Mouse (Mus musculus) T-helper 1 cell (primary cell): ENCODE data around the gene Ceacam9.
"Not testable (repeated sequence)": the region's sequence is repeated elsewhere in the genome, so short reads cannot be mapped to it uniquely, and the experiment has no call there.

Source experiments
- in situ Hi-C: fragments of 300-600 bp; cut with MboI, MseI; formaldehyde crosslinking; loops from one replicate; pipeline ENCODE4 v1.15.1; 2025; ENCODE audit warnings: high pct_unique_total_duplicates

Gene Ceacam9

DNA sequence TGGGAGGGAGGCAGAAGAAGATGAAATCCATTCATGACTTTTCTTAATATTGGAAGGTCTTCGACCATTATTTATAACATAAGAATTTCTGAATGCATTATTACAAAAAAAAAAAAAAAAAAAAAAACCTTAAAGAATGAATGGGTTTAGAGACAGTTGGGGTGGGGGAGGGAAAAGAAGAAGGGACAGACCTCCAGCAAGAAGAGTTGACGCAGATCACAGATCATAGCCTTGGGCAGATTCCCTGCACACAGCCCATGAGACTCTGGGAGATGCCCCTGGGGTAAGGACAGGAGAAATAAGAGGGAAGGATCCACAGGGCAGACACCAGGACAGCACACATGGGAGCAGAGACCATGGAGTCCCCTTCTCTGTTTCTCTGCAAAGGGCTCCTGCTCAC is at the start of gene Ceacam9:
Gene Ceacam9, plus strand, starts transcription at position 301 of the 400 bp plus-strand sequence.
- in situ Hi-C loops: no loop called here

DNA sequence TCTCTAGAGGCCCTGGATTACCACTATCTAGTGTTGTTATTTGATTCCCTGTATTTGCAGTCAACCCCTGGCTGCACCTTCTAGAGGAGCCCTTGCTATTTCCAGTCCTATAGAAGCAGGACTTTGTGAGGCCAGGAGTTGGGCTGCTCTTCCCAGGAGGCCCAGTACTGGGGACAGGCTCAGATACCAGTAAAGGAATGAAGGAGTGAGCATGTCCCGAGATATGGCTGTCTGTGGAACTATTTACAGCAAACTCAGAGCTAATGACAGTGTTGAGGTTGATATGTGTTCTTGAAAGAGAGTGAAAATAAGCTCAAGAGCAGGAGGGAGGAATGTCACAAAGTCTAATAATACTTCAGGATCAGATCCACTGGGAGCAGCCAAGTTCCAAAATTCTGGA is 47.9 kb upstream of the Ceacam9 start:
- in situ Hi-C loops: no loop called here

DNA sequence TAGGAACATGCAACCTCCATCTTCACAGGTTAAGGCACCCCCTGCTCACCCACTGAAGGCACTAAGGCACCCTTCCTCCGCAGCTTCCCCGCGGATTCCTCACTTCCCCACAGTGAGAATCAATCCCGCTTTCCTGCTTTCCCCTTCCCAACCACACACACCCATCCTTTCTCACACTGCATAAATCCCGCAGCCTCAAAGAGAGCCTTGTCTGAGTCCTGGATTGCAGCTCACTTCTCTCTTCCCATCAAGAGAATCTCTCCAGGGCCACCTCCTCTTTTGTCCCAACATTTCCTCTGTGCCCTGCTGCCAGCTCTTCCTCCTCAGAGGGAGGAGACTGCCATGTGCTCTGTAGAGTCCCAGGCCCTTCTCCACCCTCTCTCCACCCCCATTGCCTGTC is 47.0 kb upstream of the Ceacam9 start:
- in situ Hi-C loops: not testable (repeated sequence)

DNA sequence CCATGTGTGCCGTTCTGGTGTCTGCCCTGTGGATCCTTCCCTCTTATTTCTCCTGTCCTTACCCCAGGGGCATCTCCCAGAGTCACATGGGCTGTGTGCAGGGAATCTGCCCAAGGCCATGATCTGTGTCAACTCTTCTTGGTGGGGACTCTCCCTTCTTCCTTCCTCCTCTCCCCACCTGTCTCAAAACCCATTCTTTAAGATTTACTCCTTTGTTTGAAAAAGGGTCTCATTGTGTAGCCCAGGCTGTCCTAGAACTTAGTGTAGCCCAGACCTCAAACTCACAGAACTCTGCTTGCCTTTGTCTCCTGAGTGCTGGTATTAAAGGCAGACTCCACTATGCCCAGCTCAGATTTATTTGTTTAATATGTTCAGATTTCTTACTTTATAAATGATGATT is 46.1 kb upstream of the Ceacam9 start, which contains the start of gene Ceacam15:
Gene Ceacam15, minus strand, starts transcription at position 101 of the 400 bp plus-strand sequence.
- in situ Hi-C loops: no loop called here

DNA sequence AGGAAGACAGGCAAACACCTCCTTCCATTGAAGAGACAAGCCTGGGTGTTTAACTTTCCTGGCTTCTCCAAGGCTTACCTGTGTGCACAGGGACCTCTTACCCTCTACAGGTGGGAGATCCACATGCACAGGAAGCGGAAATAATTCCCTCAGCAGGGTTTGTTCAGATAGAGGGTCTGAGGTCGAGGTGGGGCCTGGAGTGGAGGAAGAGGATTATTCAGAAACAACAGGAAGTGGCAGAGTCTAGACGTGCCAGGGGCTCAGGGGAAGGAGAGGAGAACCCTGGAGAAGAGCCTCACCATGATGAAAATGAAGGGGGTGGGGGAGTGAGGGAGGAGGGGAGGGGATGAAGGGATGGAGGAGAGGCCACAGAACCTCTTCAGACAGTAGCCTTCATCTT is 41.5 kb upstream of the Ceacam9 start:
- in situ Hi-C loops: loop anchor here (5.0 kb wide), 1 partner anchor 37 kb away; no protein-coding TSS in a partner anchor

DNA sequence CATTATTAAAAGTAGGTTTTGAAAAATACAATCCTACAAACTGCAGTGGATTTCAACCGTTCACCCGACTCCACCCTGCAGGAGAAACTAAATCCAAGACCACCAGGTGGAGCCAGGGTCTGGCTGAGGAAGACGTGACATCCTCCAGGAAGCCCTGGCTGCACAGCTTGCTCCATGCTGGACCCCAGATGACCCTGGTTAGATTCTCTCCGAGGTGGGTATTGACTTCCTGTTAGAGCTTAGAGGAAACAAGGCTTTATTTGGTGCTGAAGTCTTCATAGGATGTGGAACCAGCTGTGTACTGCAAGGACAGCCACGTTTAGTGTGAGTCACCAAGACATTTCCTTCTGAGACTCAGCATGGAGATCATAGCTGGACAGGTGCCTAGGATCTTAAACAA is 32.5 kb upstream of the Ceacam9 start:
- in situ Hi-C loops: no loop called here

DNA sequence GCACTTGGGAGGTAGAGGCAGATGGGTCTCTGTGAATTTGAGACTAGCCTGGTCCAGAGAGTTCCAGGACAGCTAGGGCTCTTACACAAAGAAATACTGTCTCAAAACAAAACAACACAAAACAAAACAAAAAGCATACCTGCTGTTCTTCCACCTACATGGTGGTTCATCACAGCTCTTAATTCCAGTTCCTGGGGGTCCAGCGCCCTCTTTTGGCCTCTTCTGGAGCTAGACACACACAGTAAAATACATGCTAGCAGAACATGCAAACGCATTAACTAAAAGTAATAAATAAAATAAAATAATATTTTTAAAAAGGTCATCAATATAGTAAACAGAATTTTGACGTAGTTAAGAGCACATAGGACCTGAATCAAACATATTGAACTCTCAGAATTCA is 26.7 kb upstream of the Ceacam9 start:
- in situ Hi-C loops: no loop called here

DNA sequence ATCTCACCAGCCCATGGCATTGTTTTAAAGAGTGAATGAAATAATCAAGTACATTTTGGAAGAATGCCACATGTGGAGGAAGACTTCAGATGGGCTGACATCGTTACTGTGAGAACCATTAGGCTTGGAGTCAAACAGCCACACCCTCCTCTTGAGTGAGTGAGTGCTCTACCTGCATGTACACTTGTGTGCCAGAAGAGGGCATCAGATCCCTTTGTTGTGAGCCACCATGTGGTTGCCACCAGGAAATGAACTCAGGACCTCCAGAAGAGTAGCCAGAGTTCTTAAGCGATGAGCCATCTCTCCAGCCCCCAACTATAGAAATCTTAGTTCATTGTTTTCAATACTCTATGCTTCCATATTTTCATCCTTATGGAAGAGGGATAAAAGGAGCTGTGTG is 22.7 kb upstream of the Ceacam9 start:
- in situ Hi-C loops: no loop called here

DNA sequence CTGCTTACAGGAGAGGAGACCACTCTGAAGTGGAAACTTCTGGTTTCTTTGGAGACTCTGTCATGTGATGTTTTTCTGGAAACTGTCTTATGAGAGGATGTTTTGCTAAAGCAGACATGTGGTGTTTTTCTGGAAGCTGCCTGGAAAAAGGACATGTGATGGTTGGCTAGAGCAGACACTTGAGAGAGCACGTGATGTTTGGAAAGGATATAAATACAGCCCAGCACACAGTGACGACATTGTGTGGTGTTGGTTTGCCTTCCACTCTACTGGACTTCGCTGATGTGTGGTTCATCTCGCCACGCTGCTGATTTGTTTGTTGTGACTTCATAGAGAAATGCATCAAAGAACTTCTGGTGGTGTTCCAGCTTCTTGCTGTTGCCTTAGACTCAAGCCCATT is 21.1 kb upstream of the Ceacam9 start:
- in situ Hi-C loops: loop anchor here (10.0 kb wide), 1 partner anchor 534 kb away; no protein-coding TSS in a partner anchor

DNA sequence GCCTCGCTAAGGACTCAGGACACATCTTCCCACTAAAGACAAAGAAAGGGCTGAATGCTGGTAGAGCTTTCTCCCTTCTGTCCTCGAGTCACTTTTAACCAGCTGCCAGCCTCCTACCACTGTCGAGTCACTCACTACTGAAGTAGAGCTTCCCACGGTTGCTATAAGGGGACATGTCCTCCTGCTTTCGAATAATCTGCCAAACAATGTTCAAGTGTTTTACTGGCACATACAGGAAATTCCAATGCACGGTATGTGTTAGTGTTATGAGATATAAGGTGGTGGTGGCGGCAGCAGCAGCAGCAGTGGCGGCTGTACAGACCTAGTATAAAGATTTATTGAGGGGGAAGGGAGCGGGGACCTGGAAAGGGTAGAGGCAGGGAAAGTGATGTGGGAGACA is 15.3 kb upstream of the Ceacam9 start:
- in situ Hi-C loops: loop anchor here (10.0 kb wide), 1 partner anchor 528 kb away; no protein-coding TSS in a partner anchor

DNA sequence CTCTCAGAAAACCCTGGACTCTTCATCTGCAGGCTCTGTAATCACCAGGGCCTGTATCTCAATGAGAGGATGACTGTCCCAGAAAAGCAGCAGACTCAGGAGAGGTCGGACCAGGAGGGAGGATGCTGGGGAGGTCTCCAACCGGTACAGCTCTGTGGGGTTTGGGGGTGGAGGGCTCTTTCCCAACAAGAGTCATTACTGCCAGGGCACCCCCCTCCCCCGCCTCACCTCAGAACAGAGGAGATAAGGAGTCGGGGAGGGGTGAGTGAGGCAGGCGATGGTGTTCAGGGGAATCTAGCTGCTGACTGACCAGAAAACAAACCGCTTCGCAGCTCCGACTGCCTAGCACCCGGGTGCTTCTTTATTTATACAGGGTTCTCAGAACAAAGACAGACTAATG is 13.5 kb upstream of the Ceacam9 start:
- in situ Hi-C loops: loop anchor here (10.0 kb wide), 1 partner anchor 527 kb away; no protein-coding TSS in a partner anchor

DNA sequence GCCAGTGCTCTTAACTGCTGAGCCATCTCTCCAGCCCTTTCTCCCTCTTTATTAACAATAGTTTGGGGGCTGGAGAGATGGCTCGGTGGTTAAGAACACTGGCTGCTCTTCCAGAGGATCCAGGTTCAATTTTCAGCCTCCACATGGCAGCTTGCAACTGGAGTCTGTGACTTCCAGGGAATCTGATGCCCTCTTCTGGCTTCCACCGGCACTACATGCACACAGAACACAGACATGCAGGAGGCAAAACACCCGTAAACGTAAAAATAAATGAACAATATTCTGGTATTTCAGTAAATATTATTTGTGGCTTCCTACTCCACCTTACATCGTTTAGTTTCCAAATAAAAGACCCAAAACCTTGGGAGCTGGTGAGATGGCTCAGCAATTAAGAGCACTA is 11.1 kb upstream of the Ceacam9 start:
- in situ Hi-C loops: no loop called here

DNA sequence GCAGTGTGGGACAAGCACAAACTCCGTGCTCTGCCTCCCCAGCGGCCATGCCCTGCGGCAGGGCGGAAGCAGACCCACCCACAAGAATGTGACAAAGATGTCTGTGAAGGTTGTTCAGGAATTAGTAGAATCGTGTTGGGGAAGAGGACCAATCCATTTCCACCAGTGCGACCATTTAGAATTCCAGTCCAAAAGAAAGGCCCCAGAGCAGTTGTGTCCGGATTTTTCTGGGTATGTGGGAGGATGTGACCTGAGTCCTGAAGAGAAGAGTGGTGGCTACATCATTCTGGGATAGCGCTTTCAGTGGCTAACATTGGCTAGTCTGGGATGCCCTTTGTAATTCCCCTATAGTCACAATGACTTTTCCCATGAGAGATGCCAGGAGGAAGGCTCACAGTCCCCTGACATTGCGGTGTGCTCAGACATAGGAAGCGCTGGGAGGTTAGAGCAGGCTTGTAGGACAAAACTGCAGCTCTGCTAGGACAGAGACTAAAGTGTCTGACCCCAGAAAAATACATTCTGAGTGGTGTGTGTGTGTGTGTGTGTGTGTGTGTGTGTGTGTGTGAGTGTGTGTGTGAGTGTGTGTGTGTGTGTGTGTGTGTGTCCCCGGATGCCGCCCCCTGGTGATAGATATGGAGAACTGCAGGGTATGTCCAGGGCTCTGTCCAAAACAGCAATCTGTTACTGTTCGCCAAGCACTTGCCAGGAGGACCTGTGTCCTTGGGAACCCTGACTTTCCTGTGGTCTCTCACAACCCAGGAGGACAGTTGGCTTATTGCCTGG is 8.9 kb upstream of the Ceacam9 start:
- in situ Hi-C loops: no loop called here

DNA sequence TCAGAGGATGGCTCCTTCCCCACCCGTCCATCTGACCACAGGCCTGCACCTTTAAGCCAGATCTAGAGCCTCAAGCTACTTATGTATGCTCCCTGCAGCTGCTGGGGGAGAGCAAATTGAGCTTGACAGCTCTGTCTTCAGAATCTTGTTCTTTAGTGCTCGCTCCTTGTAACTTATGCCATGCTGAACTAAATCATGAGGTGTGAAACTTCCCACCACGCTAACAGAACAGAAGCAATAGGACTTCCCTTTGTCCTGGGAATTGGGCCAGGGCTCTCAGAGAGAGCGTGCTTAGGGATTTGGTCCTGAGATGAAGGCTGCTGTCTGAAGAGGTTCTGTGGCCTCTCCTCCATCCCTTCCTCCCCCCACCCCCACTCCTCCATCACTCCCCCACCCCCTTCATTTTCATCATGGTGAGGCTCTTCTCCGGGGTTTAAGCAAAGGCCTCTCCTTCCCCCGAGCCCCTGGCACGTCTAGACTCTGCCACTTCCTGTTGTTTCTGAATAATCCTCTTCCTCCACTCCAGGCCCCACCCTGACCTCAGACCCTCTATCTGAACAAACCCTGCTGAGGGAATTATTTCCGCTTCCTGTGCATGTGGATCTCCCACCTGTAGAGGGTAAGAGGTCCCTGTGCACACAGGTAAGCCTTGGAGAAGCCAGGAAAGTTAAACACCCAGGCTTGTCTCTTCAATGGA is 5.1 kb upstream of the Ceacam9 start:
- in situ Hi-C loops: loop anchor here (5.0 kb wide), 1 partner anchor 34 kb away; no protein-coding TSS in a partner anchor

DNA sequence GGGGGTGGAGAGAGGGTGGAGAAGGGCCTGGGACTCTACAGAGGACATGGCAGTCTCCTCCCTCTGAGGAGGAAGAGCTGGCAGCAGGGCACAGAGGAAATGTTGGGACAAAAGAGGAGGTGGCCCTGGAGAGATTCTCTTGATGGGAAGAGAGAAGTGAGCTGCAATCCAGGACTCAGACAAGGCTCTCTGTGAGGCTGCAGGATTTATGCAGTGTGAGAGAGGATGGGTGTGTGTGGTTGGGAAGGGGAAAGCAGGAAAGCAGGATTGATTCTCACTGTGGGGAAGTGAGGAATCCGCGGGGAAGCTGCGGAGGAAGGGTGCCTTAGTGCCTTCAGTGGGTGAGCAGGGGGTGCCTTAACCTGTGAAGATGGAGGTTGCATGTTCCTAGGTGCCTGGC is 761 bp downstream of the Ceacam9 start:
- in situ Hi-C loops: not testable (repeated sequence)

DNA sequence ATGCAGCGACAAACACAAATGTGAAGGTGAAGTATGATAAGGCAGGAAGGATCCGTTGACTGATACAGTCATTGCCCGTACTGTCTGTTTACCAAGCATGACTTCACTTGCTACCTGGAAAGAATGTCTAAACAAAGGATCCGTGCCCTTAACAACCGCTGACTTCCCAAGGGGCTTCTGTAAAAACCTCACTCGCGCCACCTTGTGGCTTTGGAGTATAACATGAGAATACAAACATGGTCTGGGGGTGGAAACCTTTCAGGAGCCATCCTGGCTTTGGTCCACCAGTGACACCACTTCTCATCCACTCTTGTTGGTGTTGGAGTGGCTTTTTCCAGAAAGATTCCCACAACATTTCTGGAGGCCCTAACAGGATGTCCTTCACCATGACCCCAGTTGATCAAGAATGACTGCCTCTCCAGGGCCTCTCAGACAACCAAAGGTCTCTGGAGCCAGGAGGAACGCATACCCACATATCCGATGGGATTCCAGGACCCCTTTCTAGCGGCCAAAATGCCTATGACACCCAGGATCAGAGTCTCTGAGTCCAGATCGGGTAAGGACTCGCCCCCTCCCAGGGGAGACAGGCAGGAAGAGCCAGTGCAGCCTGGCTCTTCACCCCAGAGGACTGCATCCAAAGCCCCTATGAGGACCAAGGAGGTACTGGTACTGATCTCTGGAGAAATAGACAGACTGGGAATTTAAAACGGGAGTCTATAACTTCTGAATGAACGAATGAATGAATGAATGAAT is 7.0 kb downstream of the Ceacam9 start:
- in situ Hi-C loops: loop anchor here (5.0 kb wide), 1 partner anchor 91 kb away; no protein-coding TSS in a partner anchor

DNA sequence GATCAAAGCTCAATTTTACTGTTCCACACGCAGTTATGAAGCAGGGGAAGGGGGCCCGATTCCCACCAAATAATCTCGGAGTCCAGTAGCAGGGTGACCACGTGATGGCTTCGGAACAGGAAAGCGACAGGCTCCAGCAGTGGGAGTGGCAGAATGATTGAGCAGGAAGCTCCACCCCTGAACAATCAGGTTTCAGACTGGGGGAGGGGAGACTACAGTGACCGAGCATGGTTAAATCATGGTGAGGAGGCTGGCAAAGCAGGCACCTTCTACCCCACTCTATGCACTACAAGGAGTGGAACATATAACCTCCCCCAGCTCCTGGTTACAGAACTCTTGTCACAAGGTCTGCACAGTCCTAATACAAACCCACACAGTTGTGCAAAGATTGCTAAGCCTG is 7.8 kb downstream of the Ceacam9 start:
- in situ Hi-C loops: loop anchor here (5.0 kb wide), 1 partner anchor 92 kb away; no protein-coding TSS in a partner anchor

DNA sequence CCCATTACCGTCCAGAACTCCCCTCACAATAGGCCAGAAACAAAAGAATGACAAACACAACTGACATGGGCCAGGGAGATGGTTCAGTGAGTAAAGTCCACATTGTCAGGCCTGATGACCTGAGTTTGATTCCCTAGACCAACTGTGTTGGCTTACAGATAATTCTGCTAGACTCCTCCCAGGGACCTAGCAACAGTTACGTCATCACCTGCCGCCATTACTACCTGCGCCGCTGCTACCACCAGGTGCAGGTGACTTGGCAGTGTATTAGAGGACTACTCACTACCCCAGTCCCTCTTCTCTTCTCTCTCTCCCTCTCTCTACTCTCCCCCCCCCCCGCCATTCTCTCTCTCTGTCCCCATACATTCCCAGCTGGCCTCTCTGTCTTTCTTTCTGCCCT is 9.1 kb downstream of the Ceacam9 start:
- in situ Hi-C loops: no loop called here

DNA sequence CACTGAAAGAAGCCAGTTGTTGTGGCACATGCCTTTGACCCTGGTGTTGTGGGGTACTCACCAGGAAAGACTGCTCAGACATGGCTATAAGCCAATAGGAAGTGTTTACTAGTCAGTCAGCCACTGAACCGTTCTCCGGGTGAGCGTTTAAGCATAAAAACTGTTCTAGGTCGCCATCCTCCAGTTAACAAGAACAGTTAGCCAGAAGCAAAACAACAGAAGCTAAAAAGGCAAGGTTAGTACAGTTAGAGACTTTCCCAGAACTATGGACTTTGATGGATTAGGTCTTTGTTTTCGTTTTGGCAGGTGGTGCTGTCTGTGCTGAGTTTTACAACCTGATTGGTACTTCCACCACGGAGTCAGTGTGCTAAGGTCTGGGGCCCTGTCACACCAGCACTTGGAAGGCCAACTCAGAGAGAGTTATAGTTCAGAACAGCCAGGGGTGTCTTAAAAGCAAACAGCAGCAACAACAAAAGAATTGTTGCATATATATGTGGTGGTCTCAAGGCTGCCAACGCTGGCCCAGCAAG is 10.2 kb downstream of the Ceacam9 start:
- in situ Hi-C loops: no loop called here

DNA sequence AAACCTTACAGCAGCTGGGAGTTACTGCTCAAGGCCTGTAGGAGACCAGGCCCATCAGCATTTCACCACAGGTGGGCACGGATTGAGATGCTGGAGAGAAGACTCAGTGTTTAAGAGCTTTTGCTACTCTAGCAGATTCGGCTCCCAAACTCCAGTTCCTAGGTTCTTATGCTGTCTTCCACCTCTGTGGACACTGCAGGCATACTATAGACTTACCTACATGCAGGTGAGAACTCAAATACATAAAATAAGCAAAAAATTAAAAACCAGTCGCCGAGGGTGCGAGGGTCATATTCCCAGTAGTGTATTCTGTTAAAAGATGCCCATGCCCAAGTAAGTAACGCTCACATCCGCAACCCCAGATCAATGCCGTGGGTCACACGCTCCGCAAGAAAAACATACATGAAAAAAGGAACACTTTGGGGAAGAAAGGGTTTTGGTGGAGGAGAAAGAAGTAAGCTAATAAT is 15.9 kb downstream of the Ceacam9 start:
- in situ Hi-C loops: no loop called here

DNA sequence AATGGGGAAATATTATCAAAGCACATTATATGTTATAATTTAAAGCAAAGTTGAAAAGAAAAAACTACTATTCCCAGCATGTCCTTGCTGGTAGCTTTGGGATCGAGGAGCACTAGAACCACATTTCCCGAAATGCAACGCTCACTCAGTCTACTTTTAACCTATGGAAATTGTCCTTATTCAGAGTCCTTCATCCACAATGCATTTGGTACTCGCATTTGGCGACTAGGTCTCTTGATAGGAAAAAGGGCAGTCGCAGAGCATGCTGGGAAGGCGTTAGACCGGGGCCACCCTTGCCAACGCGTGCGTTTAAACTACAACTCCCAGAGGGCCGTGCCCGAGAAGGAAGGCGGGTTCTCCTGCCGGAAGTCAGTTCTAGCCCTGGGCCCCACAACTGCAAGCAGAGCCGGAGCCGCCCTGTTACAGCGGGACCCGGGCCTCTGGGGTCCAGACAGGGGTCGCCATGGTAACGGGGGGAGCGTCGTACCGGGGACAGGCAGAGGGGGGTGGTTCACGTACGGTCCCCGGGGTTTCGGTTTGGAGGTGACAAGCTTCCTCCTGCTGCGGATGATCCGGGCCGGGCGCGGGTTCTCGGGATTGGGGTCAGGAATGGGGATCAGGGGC is 16.5 kb downstream of the Ceacam9 start, which contains the start of gene Ap2s1:
Gene Ap2s1, plus strand, starts transcription at position 338 of the 624 bp plus-strand sequence.
- in situ Hi-C loops: no loop called here
